Mouse (Mus musculus): ENCODE data around the gene Adamts18.

- TF ChIP-seq CTCF (IDR thresholded peaks at IDR 0.05; ENCODE audit: control insufficient read depth, insufficient read depth, insufficient read length) (no peak), FOSL1 (IDR thresholded peaks at IDR 0.05; ENCODE audit: insufficient read depth, low read length, poor library complexity, severe bottlenecking) (no peak)
Observed at GRCm38 (mm10) chr8:113848653-113849135, at the start of gene Adamts18.
